Mouse (Mus musculus): Measurements from ENCODE around the gene Sspo. TPM values are rescaled to one million over a fixed set of nuclear protein-coding genes. Genes with fewer than 3 reads are reported as not detected.

Sspo gene
- total and polyA plus RNA-seq, 2 experiments from 2014 or later = 0.10 to 0.73 TPM

DNA sequence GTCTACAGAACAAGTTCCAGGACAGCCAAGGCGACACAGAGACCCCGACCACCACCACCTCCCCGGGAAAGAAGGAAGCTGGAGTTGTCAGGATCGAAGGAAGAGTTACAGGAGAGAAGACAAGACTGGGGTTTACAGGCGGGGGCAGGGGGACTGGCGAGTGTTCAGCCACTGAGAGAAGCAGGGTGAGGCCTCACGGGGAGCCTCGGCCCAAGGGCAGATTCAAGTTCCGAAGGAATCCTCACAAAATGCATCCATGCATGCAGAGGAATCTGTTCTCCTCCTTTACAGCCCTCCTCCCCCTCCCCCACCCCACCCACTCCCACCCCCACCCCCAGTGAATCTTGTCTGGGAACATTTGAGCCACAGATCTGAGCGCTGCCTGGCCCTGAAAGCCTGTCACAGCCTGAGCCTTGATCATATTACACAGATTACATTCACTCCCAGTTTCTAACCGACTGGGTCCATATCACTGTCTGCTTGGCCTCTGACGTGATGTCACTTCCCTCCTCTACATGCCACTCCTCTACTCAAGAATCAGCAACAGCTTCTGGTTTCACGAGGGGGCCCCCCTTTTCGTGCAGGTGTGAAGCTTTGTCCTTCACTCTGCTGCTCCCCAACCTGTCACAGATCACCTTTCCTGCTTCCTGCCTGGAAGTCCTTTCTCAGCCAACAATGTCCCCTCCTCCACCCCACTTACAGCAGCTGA is 7.6 kb upstream of the Sspo start:
- Histone ChIP-seq H3K9ac (replicated peaks; ENCODE audit: low read length) (no peak overlapping the region), H3K4me3 (ENCODE audit: low read length) (no peak overlapping the region), H3K9me3 (ENCODE audit: low read length) (no peaks in the 10 kb centered on the region), H3K27me3 (ENCODE audit: insufficient read depth, low read length) (no peaks in the 10 kb centered on the region), H3K4me1 (ENCODE audit: insufficient read depth, low read length) (peaks cover 5% of the 10 kb centered on the region), H3K36me3 (ENCODE audit: insufficient read depth, low read length) (peaks cover 15% of the 10 kb centered on the region), H3K27ac (no peak overlapping the region), H3K4me2 (ENCODE audit: low read depth, low read length) (no peak overlapping the region)
- 56% methylated on average over 13 of the region's 14 CpGs for WGBS
- TF ChIP-seq CTCF (IDR thresholded peaks at IDR 0.05; ENCODE audit: low read depth) = no peak
- ATAC-seq = no peak
- DNase-seq (ENCODE audit: low spot score) = no peak

DNA sequence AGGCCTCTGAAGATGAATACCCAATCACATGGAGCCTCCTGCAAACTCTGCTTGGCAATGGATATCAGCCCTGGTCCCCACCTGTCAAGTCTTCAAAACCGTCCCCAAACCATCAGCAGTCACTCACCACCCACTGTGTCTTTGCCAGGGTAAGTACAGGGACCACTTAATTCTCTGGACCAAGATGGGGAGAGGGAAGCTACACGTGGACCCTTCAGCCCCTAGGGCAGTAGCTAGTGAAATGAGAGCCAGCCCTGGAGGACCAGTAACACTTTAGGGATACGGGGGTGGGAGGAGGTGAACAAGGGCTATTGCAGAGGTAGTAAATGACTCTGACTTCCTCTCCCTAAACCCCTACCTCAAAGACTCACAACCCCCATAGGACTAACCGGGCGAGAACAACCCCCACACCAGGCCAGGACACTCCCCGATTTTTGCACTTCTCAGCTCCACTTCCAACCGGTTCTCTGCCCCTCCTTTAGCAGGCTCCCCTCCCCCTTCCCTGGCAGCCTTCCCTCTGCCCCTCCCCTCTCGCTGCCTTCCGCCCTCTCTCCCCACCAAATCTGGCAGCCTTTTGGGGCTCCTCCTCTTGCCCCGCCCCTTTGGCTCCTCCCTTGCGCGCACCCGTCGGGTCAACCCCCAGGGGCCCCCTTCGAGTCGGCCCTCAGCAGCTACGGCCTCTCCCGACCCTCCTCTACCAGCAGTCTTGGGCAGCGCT is 4.3 kb upstream of the Sspo start:
- peak overlapping the region; percentile 78 for H3K9ac ChIP-seq (replicated peaks; ENCODE audit: low read length)
- H3K4me2 ChIP-seq (ENCODE audit: low read depth, low read length) = peak overlapping the region; percentile 91
- H3K27me3 ChIP-seq (ENCODE audit: insufficient read depth, low read length) = no peaks in the 10 kb centered on the region
- peak overlapping the region; percentile 81 for H3K4me3 ChIP-seq (ENCODE audit: low read length)
- TF ChIP-seq CTCF (IDR thresholded peaks at IDR 0.05; ENCODE audit: low read depth) = no peak
- DNase-seq (ENCODE audit: low spot score) = peak; percentile 96
- peaks cover 10% of the 10 kb centered on the region for H3K36me3 ChIP-seq (ENCODE audit: insufficient read depth, low read length)
- no peaks in the 10 kb centered on the region for H3K9me3 ChIP-seq (ENCODE audit: low read length)
- peak; percentile 87 for ATAC-seq
- peak overlapping the region; percentile 90 for H3K27ac ChIP-seq
- H3K4me1 ChIP-seq (ENCODE audit: insufficient read depth, low read length) = peaks cover 5% of the 10 kb centered on the region
- 3% methylated on average over 17 of the region's 19 CpGs for WGBS

DNA sequence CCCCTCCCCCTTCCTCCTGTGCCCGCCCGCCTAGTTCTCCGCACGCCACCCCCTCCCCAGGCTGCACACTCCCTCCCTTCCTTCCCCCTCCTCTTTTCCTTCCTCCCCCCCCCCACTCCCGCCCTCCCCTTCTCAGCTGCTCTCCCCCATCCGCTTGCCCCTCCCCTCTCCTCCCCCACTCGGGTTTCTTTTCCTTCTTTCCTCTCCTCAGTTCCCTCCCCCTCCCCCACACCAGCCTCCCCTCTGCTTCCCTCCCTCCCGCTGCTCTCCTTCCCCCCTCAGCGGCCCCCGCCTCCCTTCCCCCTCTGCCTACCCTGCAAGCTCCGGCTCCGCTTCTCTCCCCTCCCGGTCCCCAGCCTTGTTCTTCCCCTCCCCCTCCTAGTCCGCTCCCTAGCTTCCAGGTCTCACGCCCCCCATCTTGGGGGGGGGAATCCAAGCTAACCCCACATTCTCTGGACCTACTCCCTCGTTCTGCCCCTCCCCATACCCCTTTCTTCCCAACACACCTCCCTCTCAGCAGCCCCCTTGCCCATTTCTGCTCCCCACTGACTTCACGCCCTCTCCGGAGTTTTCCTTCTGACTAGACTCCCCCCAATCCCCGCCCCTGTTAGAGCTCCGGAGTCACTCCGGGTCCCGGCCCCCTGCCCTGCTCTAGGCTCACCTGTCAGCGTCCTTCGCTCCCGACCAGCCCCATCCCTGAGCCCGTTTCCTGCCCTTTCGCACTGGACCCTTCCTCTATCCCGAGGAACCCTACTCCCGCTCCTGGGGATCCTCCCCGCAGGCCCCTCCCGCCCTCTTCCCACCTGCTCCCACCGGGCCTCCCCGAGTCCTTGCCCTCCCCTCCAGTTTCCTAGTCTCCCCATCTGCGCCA is 3.5 kb upstream of the Sspo start:
- peak; percentile 72 for ATAC-seq

DNA sequence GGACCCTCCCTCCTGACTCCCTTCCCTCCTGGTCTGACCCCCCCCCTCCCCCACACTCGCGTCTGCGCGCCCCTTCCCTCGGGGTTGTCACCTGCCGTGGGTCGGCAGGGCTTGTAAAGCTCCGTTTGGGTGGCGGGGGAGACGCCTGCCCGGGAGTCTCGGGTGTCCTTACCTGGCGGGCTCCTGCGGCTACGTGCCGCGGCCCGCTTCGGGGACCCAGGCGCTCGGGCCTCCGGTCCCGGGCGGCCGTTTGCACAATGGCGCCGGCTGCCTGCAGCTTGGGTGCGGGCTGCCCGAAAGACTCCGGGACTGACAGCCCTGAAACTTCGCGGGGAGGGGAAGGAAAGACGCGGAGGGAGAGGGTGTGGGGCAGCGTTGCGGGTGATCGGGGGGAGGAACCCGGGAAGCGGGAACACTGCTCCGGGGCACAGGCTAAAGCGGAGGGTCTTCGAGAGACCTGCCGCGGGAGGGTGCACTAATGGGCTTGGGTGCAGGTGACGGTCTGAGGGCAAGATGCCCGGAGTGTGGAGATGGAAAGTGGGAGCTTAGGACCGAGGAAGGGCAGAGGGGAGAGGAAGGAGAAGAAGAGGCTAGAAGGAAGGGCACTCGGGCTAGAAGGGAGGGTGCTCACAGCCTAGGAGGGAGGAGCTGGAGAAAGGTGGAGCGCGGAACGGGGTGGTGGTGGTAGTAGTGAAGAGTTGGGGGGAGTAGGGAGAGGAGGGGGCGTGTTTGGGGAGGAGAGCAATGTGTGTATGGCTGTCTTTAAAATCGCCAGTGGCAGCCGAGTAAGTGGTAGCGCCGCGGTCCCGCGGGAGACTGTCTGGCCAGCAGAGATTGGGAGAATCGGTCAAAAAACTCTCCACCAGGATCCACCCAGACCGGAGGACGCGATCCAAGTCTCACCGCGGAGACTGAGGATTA is 2.6 kb upstream of the Sspo start, which contains the start of gene Zfp467:
TSS of gene Zfp467 (minus strand) at position 645 of the 921 bp plus-strand sequence.
- H3K4me1 ChIP-seq (ENCODE audit: insufficient read depth, low read length) = peaks cover 5% of the 10 kb centered on the region
- under 1% methylated on average over 64 of the region's 65 CpGs for WGBS
- H3K9me3 ChIP-seq (ENCODE audit: low read length) = no peaks in the 10 kb centered on the region
- peak within 1 kb of the TSS; percentile 78 for H3K9ac ChIP-seq (replicated peaks; ENCODE audit: low read length)
- no peak for TF ChIP-seq CTCF (IDR thresholded peaks at IDR 0.05; ENCODE audit: low read depth)
- DNase-seq (ENCODE audit: low spot score) (peak; percentile 58), ATAC-seq (peak; percentile 46)
- H3K36me3 ChIP-seq (ENCODE audit: insufficient read depth, low read length) = peaks cover 10% of the 10 kb centered on the region
- peak within 1 kb of the TSS; percentile 91 for H3K4me2 ChIP-seq (ENCODE audit: low read depth, low read length)
- peak within 1 kb of the TSS; percentile 90 for H3K27ac ChIP-seq
- H3K27me3 ChIP-seq (ENCODE audit: insufficient read depth, low read length) = no peaks in the 10 kb centered on the region
- peak within 1 kb of the TSS; percentile 81 for H3K4me3 ChIP-seq (ENCODE audit: low read length)

More for the DNA sequence above, 3.5 kb upstream of the Sspo start:
- H3K4me1 ChIP-seq (ENCODE audit: insufficient read depth, low read length) = peaks cover 5% of the 10 kb centered on the region
- under 1% methylated on average over 29 of the region's 34 CpGs for WGBS
- no peak for TF ChIP-seq CTCF (IDR thresholded peaks at IDR 0.05; ENCODE audit: low read depth)
- peak overlapping the region; percentile 90 for H3K27ac ChIP-seq
- H3K27me3 ChIP-seq (ENCODE audit: insufficient read depth, low read length) = no peaks in the 10 kb centered on the region
- peak overlapping the region; percentile 78 for H3K9ac ChIP-seq (replicated peaks; ENCODE audit: low read length)
- H3K36me3 ChIP-seq (ENCODE audit: insufficient read depth, low read length) = peaks cover 10% of the 10 kb centered on the region
- DNase-seq (ENCODE audit: low spot score) = peak; percentile 89
- H3K4me2 ChIP-seq (ENCODE audit: low read depth, low read length) = peak overlapping the region; percentile 91
- H3K4me3 ChIP-seq (ENCODE audit: low read length) = peak overlapping the region; percentile 81
- H3K9me3 ChIP-seq (ENCODE audit: low read length) = no peaks in the 10 kb centered on the region

DNA sequence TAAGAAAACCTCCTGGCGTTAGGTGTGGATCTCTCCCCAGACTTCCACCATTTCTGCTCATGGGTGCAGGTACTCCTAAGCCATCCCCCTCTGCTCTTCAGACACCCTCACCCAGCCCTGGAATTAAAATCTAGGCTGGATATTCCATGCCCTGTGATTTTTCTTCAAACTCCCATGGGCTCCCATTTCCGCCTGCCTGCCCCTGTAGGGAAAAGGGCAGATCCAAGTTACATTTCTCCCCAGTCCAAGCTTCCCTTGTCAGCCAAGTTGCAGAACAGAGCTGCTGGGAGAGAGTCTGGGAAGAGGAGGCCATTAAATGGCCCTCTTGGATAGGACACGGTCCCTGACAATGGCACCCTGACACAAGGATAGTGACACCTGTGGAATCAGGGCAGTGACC is 1.8 kb upstream of the Sspo start:
- peaks cover 5% of the 10 kb centered on the region for H3K4me1 ChIP-seq (ENCODE audit: insufficient read depth, low read length)
- peak overlapping the region; percentile 90; the same call in 1 of the 2 replicates for H3K27ac ChIP-seq
- TF ChIP-seq CTCF (IDR thresholded peaks at IDR 0.05; ENCODE audit: low read depth) = no peak
- peak overlapping the region; percentile 91 for H3K4me2 ChIP-seq (ENCODE audit: low read depth, low read length)
- no peaks in the 10 kb centered on the region for H3K9me3 ChIP-seq (ENCODE audit: low read length)
- H3K27me3 ChIP-seq (ENCODE audit: insufficient read depth, low read length) = no peaks in the 10 kb centered on the region
- no peak for DNase-seq (ENCODE audit: low spot score)
- 36% methylated on average over 3 of the region's 3 CpGs for WGBS
- ATAC-seq = no peak
- peak overlapping the region; percentile 78; the same call in 1 of the 2 replicates for H3K9ac ChIP-seq (replicated peaks; ENCODE audit: low read length)
- H3K4me3 ChIP-seq (ENCODE audit: low read length) = peak overlapping the region; percentile 81
- H3K36me3 ChIP-seq (ENCODE audit: insufficient read depth, low read length) = peaks cover 7% of the 10 kb centered on the region

All from hindbrain, postnatal 0 days (tissue).